Mouse (Mus musculus) G1E (cell line): Measurements from ENCODE around the gene Cacnb3.

ENCODE experiments used
- CTCF ChIP-seq: IDR thresholded peaks from 2 replicates; pipeline ENCODE4 v1.5.1; 2012; ENCODE audit warnings: low read depth, low read length, inconsistent platforms, mixed read lengths
- GATA1 ChIP-seq: IDR thresholded peaks from 2 replicates; pipeline ENCODE4 v1.6.1; 2012; ENCODE audit warnings: borderline replicate concordance, low read length, inconsistent platforms, mixed read lengths
- TAL1 ChIP-seq: conservative IDR thresholded peaks from 2 replicates; pipeline ENCODE4 v1.6.1; 2012; ENCODE audit warnings: low read depth, low read length, inconsistent platforms, mixed read lengths

DNA sequence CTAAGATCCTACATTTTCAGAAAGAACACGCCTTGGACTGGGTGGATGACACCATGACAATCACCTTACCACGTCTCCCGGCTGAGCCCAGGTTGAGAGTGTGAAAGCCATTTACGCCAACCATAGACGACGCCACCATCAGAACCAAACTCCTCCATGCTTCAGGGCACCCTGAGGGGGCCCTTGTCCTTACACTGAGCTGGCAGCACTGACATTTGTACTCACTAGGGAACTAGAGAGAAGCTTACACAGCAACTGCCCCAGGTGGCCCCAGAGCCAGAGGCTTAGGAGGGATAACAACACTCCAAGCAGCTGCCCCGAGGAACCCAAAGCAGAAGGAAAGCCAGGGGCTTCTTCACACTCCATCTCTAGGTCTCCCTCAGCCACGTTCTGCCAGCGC, 23.9 kb upstream of the Cacnb3 start:
- no peak for TF ChIP-seq CTCF
- TF ChIP-seq TAL1, result no peak
- TF ChIP-seq GATA1, result no peak
